Mouse (Mus musculus) liver, embryonic 14.5 days (tissue): ENCODE results near the gene Acaa1a. TPM values are rescaled to one million over a fixed set of nuclear protein-coding genes. Genes with fewer than 3 reads are reported as not detected.
A peak's percentile ranks its signal among the peaks of the same experiment; 100 is the strongest.

ENCODE experiments used
- ATAC-seq: fragments of 200-750 bp; cut with Nextera tagmentation; 2 replicates; pipeline ENCODE4 v1.8.0; 2017; ENCODE audit warnings: moderate number of reproducible peaks, mild to moderate bottlenecking, moderate library complexity; ENCODE audit not compliant: insufficient read depth
- DNase-seq, 3 experiments: peaks; one replicate each; pipeline ENCODE4 v3.0.0-alpha.2; 2012 to 2013; ENCODE audit warnings: low read depth in 3 of 3, low spot score in 3 of 3
- H3K27ac ChIP-seq: fragments of 300-500 bp; sonication (generic); 2 replicates; pipeline ENCODE4 v1.5.1; 2014; ENCODE audit warnings: moderate library complexity, mild to moderate bottlenecking, control low read depth, inconsistent platforms
- H3K27me3 ChIP-seq: fragments of 300-500 bp; sonication (generic); 2 replicates; pipeline ENCODE4 v1.6.1; 2014; ENCODE audit warnings: mild to moderate bottlenecking, low read length, moderate library complexity; ENCODE audit not compliant: control insufficient read depth, insufficient read depth
- H3K36me3 ChIP-seq: fragments of 300-500 bp; sonication (generic); replicated peaks from 2 replicates; pipeline ENCODE4 v1.6.1; 2014; ENCODE audit warnings: low read depth; ENCODE audit not compliant: control insufficient read depth, insufficient read depth
- H3K4me1 ChIP-seq, 2 experiments: fragments of 200-500 bp in 1 of 2; fragments of 300-500 bp in 1 of 2; sonication (generic) in 1 of 2; replicated peaks; 2 replicates each; pipeline ENCODE4 v1.6.1; 2012 to 2014; ENCODE audit warnings: antibody characterized with exemption in 1 of 2, inconsistent platforms in 1 of 2, low read length in 1 of 2; ENCODE audit not compliant: control insufficient read depth in 2 of 2, insufficient read depth in 2 of 2
- H3K4me2 ChIP-seq: fragments of 300-500 bp; sonication (generic); 2 replicates; pipeline ENCODE4 v1.6.1; 2014; ENCODE audit warnings: low read depth, mild to moderate bottlenecking, control low read depth, moderate library complexity
- H3K4me3 ChIP-seq, 2 experiments: fragments of 200-500 bp in 1 of 2; fragments of 300-500 bp in 1 of 2; sonication (generic) in 1 of 2; 2 replicates each; pipeline ENCODE4 v1.5.1; 2012 to 2014; ENCODE audit warnings: low read depth in 2 of 2, low read length in 2 of 2, mild to moderate bottlenecking in 2 of 2, control low read depth in 1 of 2, inconsistent platforms in 1 of 2, moderate library complexity in 1 of 2; ENCODE audit not compliant: insufficient read depth in 1 of 2
- H3K9ac ChIP-seq: fragments of 300-500 bp; sonication (generic); replicated peaks from 2 replicates; pipeline ENCODE4 v1.6.1; 2014; ENCODE audit warnings: mild to moderate bottlenecking, control low read depth, moderate library complexity
- H3K9me3 ChIP-seq: fragments of 300-500 bp; sonication (generic); 2 replicates; pipeline ENCODE4 v1.6.1; 2016; ENCODE audit warnings: low read length, mixed read lengths; ENCODE audit not compliant: control insufficient read depth
- CTCF ChIP-seq: IDR thresholded peaks from 2 replicates; pipeline ENCODE4 v1.5.1; 2016; ENCODE audit warnings: antibody characterized with exemption, low read depth, control low read depth
- EP300 ChIP-seq: IDR thresholded peaks from 2 replicates; pipeline ENCODE4 v1.6.1; 2016; ENCODE audit warnings: antibody characterized with exemption, low read depth
- WGBS: fragments of 180-500 bp; shearing (Covaris S2); extraction: QIAGEN DNeasy Blood & Tissue Kit; methylation state at CpG from one replicate; pipeline ENCODE4 v1.1.7; 2014; ENCODE audit not compliant: insufficient replicate concordance; 5-methylcytosine and 5-hydroxymethylcytosine counted together
- polyA plus RNA-seq, 2 experiments: library from polyadenylated mRNA; depleted of rRNA in 1 of 2; stranded (reverse) in 1 of 2; unstranded in 1 of 2; fragments of >200 nt; fragmentation: Nextera tagmentation in 1 of 2; extraction: Ambion mirVana in 1 of 2; gene quantifications; 2 replicates each; pipeline versions ENCODE4 v1.2.1 to v1.2.3; 2012 to 2014

Gene Acaa1a
- polyA plus RNA-seq, 2 experiments: 26.6 to 28.4 TPM

DNA sequence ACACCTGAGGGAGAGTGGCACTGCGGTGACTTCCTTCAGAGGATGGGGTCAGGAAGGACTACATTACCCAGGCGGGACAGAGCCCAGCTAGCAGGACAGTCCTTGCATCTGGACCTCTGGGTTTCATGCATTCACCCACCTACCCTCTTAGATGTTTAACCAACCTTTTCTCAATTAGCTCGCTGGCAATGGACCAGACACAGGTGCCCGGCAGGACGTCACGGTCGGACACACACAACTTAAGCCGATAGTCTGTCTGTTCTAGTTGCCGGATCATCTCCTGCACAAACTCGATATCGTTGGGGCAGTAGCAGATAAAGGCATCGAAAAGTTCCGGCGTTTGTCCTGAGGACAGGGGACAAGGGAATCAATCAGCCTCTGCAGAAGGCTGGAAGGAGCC, 1.6 kb upstream of the Acaa1a start:
- Histone ChIP-seq H3K36me3 (no peaks in the 10 kb centered on the region), H3K4me3 (no peak overlapping the region), H3K9ac (no peak overlapping the region), H3K4me1 (peaks cover 11 to 24% of the 10 kb centered on the region in 2 experiments), H3K9me3 (no peaks in the 10 kb centered on the region), H3K4me2 (no peak overlapping the region), H3K27me3 (no peaks in the 10 kb centered on the region), H3K27ac (no peak overlapping the region)
- no peak for DNase-seq
- TF ChIP-seq EP300 (no peak), CTCF (no peak)
- WGBS: 86% methylated on average over 14 of the region's 14 CpGs
- no peak for ATAC-seq

DNA sequence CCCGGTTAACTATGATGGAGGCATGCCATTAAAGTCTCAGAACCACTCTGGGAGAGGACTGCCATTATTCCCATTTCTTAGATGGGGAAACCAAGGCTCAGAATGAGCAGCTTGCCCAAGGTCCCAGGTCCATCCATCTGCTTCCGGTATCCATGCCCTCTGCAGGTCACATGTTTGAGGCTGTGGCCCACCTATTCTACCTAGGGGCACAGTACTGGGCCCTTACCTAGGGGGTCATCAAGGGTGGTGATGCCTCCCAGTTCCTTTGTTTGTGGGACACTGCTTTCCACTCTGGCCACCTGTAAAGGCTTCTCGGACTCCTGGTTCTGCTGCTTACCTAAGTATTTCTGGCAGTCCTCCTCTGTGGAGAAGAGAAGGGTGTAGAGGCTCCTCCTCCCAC, 1.1 kb upstream of the Acaa1a start:
- H3K36me3 ChIP-seq: no peaks in the 10 kb centered on the region
- TF ChIP-seq CTCF: no peak
- H3K27me3 ChIP-seq: no peaks in the 10 kb centered on the region
- no peaks in the 10 kb centered on the region for H3K9me3 ChIP-seq
- 81% methylated on average over 3 of the region's 3 CpGs for WGBS
- H3K4me1 ChIP-seq: peaks cover 11 to 25% of the 10 kb centered on the region in 2 experiments
- ATAC-seq: no peak
- no peak overlapping the region for H3K4me2 ChIP-seq
- no peak overlapping the region for H3K27ac ChIP-seq
- DNase-seq: no peak
- H3K4me3 ChIP-seq: no peak overlapping the region
- no peak overlapping the region for H3K9ac ChIP-seq

DNA sequence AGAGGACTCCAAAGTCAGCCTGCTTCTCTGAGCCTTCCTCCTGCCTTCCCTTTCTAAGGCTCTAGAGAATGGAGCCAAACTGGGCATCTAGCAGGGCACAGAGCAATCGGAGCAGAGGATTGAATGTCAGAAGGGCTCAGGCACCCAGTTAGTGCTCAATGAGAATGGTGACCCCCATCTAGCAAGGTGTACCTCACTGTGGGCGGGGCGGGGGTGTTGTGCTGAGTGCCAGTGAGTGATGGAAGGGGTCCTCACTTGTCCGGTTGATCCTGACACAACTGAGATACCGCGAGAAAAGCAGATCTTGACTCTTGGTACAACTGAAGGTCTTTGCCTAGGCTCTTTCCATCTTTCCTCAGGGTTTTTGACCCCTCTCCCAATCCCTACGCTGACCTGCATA, 370 bp upstream of the Acaa1a start:
- Histone ChIP-seq H3K27ac (no peak overlapping the region; the same call in 1 of the 2 replicates), H3K4me1 (peaks cover 11 to 23% of the 10 kb centered on the region in 2 experiments)

DNA sequence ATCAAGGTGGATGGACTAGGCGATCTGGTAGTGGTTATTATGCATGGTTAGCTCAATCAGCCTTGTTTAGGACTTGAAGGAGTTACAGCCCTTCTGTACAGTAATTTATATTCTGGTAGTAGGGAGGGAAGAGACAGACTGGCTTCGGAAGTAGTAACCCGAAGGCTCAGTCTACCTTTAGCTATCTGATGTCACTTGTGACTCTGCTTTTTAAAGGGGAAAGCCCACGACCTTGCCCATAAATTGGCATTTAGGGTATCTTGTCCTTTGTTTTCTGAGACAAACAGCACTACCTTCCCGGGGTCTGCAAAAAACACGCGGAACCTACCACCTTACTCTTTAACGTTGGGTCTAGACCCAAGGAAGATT, 720 bp downstream of the Acaa1a start:
- no peaks in the 10 kb centered on the region for H3K36me3 ChIP-seq
- peak overlapping the region; percentile 92 for H3K27ac ChIP-seq
- peak overlapping the region; percentile 99 for H3K4me2 ChIP-seq
- ATAC-seq (no peak), DNase-seq (no peak)
- no peaks in the 10 kb centered on the region for H3K27me3 ChIP-seq
- no peaks in the 10 kb centered on the region for H3K9me3 ChIP-seq
- TF ChIP-seq EP300 (no peak), CTCF (no peak)
- H3K9ac ChIP-seq: peak overlapping the region; percentile 92
- peaks cover 11 to 23% of the 10 kb centered on the region in 2 experiments for H3K4me1 ChIP-seq
- peak overlapping the region; percentile 81 to 94 for H3K4me3 ChIP-seq
- WGBS: under 1% methylated on average over 8 of the region's 8 CpGs

More for the DNA sequence above, 370 bp upstream of the Acaa1a start:
- WGBS: 34% methylated on average over 7 of the region's 7 CpGs
- DNase-seq (no peak), ATAC-seq (no peak)
- H3K4me2 ChIP-seq: peak overlapping the region; percentile 99
- H3K9ac ChIP-seq: peak overlapping the region; percentile 92
- no peaks in the 10 kb centered on the region for H3K27me3 ChIP-seq
- no peaks in the 10 kb centered on the region for H3K36me3 ChIP-seq
- H3K4me3 ChIP-seq: peak overlapping the region; percentile 81 to 94
- no peaks in the 10 kb centered on the region for H3K9me3 ChIP-seq
- no peak for TF ChIP-seq EP300
- no peak for TF ChIP-seq CTCF

DNA sequence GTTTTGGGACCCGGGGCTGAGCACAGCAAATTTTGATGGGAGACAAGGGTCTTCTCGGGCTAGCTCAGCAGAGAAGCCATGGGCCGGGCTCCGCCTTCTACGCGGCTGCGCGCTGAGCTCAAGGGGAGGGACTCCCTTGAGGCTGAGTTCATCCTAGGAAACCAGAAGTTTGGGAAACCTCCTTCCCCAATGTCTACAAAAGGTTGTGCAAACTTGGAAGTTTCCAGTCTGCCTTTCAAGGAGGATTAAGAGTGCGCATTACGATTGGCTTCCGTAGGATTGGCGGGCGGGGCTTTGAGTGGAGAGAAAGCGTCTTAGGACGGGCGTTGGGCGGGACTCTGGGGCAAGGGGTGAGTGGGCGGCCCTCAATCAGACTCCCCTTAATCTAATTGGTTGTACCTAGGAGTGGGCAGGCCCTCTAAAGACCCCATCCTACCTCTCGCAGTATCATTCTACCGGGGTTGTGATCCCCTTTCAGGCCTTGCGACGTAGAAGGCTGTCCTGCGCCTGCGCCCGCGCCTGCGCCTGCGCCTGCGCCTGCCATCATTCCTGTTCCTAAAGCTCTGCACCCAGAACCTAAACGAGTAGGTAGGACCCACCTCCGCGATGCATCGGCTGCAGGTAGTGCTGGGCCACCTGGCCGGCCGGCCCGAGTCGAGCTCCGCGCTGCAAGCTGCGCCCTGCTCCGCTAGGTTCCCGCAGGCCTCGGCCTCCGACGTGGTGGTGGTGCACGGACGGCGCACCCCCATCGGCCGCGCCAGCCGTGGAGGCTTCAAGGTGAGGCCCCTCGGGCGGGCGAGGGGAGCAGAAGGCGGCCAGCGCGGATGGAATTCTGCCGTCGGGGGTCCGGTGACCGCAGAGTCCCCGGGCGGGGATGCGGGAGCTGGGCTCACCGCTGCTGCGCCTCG, 1.7 kb downstream of the Acaa1a start, which contains the start of gene Myd88:
TSS of gene Myd88 (minus strand) at position 503 of the 908 bp plus-strand sequence.
- TF ChIP-seq EP300: no peak
- no peak for TF ChIP-seq CTCF
- WGBS: under 1% methylated on average over 68 of the region's 68 CpGs
- peak within 1 kb of the TSS; percentile 92 for H3K27ac ChIP-seq

More for the DNA sequence above, 1.7 kb downstream of the Acaa1a start, which contains the start of gene Myd88:
- Histone ChIP-seq H3K9ac (peak within 1 kb of the TSS; percentile 92), H3K27me3 (no peaks in the 10 kb centered on the region), H3K4me1 (peaks cover 11 to 23% of the 10 kb centered on the region in 2 experiments), H3K36me3 (no peaks in the 10 kb centered on the region), H3K4me2 (peak within 1 kb of the TSS; percentile 99), H3K9me3 (no peaks in the 10 kb centered on the region), H3K4me3 (peak within 1 kb of the TSS; percentile 81 to 94)
- DNase-seq: peak; percentile 84 to 89 (median 86)
- ATAC-seq: peak; percentile 95
